13 mouse cellular contexts compared by ENCODE assay signal in the genomic region with DNA sequence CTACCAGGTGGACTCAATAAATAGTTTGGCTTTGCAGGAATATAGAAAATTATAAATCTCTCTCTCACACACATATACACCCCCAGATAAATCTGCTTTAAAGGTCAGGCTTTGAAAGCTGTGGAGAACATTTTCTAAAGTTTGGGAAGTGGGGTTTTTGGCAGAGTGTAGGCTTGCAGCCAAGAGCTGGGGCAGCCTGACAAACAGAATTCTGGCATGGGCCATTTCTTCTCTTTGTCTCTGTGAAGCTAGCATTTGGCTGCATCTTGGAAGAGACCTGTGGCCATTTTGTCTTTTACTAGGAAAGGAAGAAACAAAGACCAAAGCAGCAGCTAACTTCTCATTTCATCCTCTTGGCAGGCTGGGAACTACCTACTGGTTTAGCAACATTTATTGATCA. TPM values are rescaled to one million over a fixed set of nuclear protein-coding genes. Genes with fewer than 3 reads are reported as not detected.
DNase-seq lines count a peak whose midpoint lies in the region; ATAC-seq and TF ChIP-seq lines count a peak whose summit lies in the region.
"Had no signal": no experiment of that assay in that cellular context is flagged by ENCODE, and none has a peak within 500 bp of the region (broad histone marks: within the 10 kb centered on the region; RNA-seq: fewer than 3 reads in every experiment).

No protein-coding gene starts in this region.

- DNase-seq in embryonic facial prominence, embryonic 10.5 days (ENCODE audit: low spot score): no peak
- DNase-seq in left cerebral cortex, postnatal 4 days: peak; percentile 37
- no peak for DNase-seq in left cerebral cortex, postnatal 36 days (ENCODE audit: low spot score in 2 of 2)
- peak; percentile 70 for DNase-seq in brain, embryonic 14.5 days (ENCODE audit: low read depth)
- DNase-seq in ovary, adult 18-20 months (ENCODE audit: low spot score): no peak
- no peak for DNase-seq in urinary bladder, postnatal 36 days (ENCODE audit: low spot score in 2 of 2)
- DNase-seq: gastrocnemius, postnatal 36 days; kidney, postnatal 10 days; retina, postnatal 1 day had no signal

- H3K4me3 ChIP-seq in embryonic facial prominence, embryonic 13.5 days: no peak overlapping the region
- H3K4me3 ChIP-seq in embryonic facial prominence, embryonic 10.5 days: no peak overlapping the region
- no peak overlapping the region for H3K4me3 ChIP-seq in limb, embryonic 12.5 days (replicated peaks)
- H3K4me3 ChIP-seq: lung, embryonic 15.5 days; megakaryocyte, embryonic 14.5 days had no signal

- H3K9me3 ChIP-seq in embryonic facial prominence, embryonic 13.5 days: no peaks in the 10 kb centered on the region
- no peaks in the 10 kb centered on the region for H3K9me3 ChIP-seq in embryonic facial prominence, embryonic 10.5 days
- no peaks in the 10 kb centered on the region for H3K9me3 ChIP-seq in limb, embryonic 12.5 days
- H3K9me3 ChIP-seq: lung, embryonic 15.5 days; megakaryocyte, embryonic 14.5 days had no signal

- intact Hi-C loops in left cerebral cortex, postnatal 4 days (cut with DNase I): no loop called here
- intact Hi-C loops in left cerebral cortex, postnatal 36 days (cut with DNase I): no loop called here

- H3K4me1 ChIP-seq in embryonic facial prominence, embryonic 13.5 days: peaks cover 13% of the 10 kb centered on the region
- H3K4me1 ChIP-seq in embryonic facial prominence, embryonic 10.5 days: 0 out of 2 replicates have a peak, but pooled peaks cover 2% of the 10 kb centered on the region
- H3K4me1 ChIP-seq in limb, embryonic 12.5 days (replicated peaks): peaks cover 16% of the 10 kb centered on the region
- H3K4me1 ChIP-seq: lung, embryonic 15.5 days; megakaryocyte, embryonic 14.5 days had no signal

- no peaks in the 10 kb centered on the region for H3K27me3 ChIP-seq in embryonic facial prominence, embryonic 13.5 days
- H3K27me3 ChIP-seq in embryonic facial prominence, embryonic 10.5 days (replicated peaks; ENCODE audit: low read depth, poor library complexity, severe bottlenecking): no peaks in the 10 kb centered on the region
- no peaks in the 10 kb centered on the region for H3K27me3 ChIP-seq in limb, embryonic 12.5 days
- H3K27me3 ChIP-seq: lung, embryonic 15.5 days; megakaryocyte, embryonic 14.5 days had no signal

- no peak for TF ChIP-seq CTCF in brain, embryonic 14.5 days (IDR thresholded peaks at IDR 0.05; ENCODE audit: borderline replicate concordance, extremely low read depth, insufficient read depth, insufficient read length)

- TF ChIP-seq POLR2A in brain, embryonic 14.5 days (IDR thresholded peaks at IDR 0.05; ENCODE audit: borderline replicate concordance, extremely low read depth, insufficient read depth, insufficient read length, poor library complexity, severe bottlenecking): no peak

- peak overlapping the region; percentile 39; the same call in 1 of the 2 replicates for H3K27ac ChIP-seq in embryonic facial prominence, embryonic 13.5 days
- no peak overlapping the region for H3K27ac ChIP-seq in embryonic facial prominence, embryonic 10.5 days (replicated peaks)
- peak overlapping the region; percentile 73 for H3K27ac ChIP-seq in limb, embryonic 12.5 days
- H3K27ac ChIP-seq: lung, embryonic 15.5 days had no signal

- H3K4me2 ChIP-seq in embryonic facial prominence, embryonic 13.5 days: no peak overlapping the region
- no peak overlapping the region for H3K4me2 ChIP-seq in limb, embryonic 12.5 days
- H3K4me2 ChIP-seq: lung, embryonic 15.5 days had no signal

- H3K9ac ChIP-seq in embryonic facial prominence, embryonic 13.5 days: no peak overlapping the region
- H3K9ac ChIP-seq in limb, embryonic 12.5 days (replicated peaks): no peak overlapping the region
- H3K9ac ChIP-seq: lung, embryonic 15.5 days had no signal

- H3K36me3 ChIP-seq in embryonic facial prominence, embryonic 13.5 days: no peaks in the 10 kb centered on the region
- H3K36me3 ChIP-seq in embryonic facial prominence, embryonic 10.5 days (replicated peaks): no peaks in the 10 kb centered on the region
- no peaks in the 10 kb centered on the region for H3K36me3 ChIP-seq in limb, embryonic 12.5 days
- H3K36me3 ChIP-seq: lung, embryonic 15.5 days had no signal

- ATAC-seq in embryonic facial prominence, embryonic 13.5 days (ENCODE audit: insufficient number of reproducible peaks, insufficient read depth, low FRiP score, low TSS enrichment, low read depth): no peak
- ATAC-seq in limb, embryonic 12.5 days (ENCODE audit: insufficient number of reproducible peaks, insufficient read depth, low FRiP score, low TSS enrichment, low read depth): no peak

RNA-seq across cellular contexts. Expression of gene Erc2, which starts 40.0 kb away (rescaled TPM):
- polyA plus RNA-seq in embryonic facial prominence, embryonic 13.5 days (2015; fragmentation: Nextera tagmentation; extraction: Ambion mirVana): 13.7 and 14.9 TPM in 2 replicates
- polyA plus RNA-seq in embryonic facial prominence, embryonic 10.5 days (2016; fragmentation: Nextera tagmentation; extraction: Ambion mirVana): 6.2 and 7.2 TPM in 2 replicates
- 100 to 1,000 TPM; 211 to 222 TPM for total RNA-seq in left cerebral cortex, postnatal 4 days (2021)
- total RNA-seq in left cerebral cortex, postnatal 36 days (2021): 100 to 1,000 TPM; 202 to 240 TPM
- polyA plus RNA-seq in brain, embryonic 14.5 days (2012; rRNA removed): 37.9 and 59.4 TPM in 2 replicates
- polyA plus RNA-seq in limb, embryonic 12.5 days (2016; fragmentation: Nextera tagmentation; extraction: Ambion mirVana): 8.1 and 9.3 TPM in 2 replicates

Comparison
In these comparisons a context has a peak if more than half of its experiments do, and no peak if none do; other contexts are left out.
1. DNase-seq: peak in left cerebral cortex, postnatal 4 days (single experiment) and brain, embryonic 14.5 days (single experiment); none in embryonic facial prominence, embryonic 10.5 days (single experiment), left cerebral cortex, postnatal 36 days (0 of 2), ovary, adult 18-20 months (single experiment) and urinary bladder, postnatal 36 days (0 of 2).